Mouse (Mus musculus): ENCODE data around the gene Grk2.
"Not testable (repeated sequence)": the region's sequence is repeated elsewhere in the genome, so short reads cannot be mapped to it uniquely, and the experiment has no call there.

The Grk2 gene

DNA sequence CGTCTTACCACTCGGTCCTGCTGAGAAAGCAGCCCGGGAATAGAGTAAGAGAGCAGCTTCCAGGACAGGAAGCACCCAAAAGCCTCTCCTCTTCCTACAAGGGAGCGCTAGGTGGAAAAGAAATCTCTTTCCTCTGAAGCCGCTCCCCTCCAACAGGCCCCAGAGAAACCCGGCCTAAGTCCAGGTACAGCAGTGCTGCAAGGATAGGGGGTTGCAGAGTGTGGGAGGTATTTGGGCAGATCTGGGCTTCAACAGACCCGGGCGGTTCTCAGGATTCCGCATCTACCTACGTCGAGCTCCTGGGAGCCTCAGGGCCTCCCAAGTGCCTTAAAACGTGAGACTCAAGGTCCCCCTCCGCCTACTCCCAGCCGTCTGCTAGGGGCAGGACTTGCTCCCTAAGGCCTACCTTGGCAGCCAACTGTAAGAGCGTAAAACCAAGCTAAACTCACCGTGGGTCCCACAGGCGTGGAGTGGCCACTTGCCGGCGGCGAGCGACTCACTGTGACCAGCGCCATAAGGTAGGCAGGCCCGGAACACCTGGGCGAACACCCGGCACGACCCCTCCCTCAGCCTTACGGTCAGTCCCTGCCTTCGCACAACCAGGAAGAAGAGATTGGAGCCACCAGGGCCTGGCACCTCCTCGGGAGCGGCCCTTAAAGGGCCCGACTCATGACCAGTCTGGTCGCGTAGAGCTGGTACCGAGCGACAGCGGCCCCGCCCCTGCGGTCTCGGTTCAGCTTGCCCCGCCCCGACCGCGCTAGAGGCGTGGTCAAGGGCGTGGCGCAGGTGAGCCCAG is 37.3 kb downstream of the Grk2 start, which contains the start of gene Ssh3:
Gene Ssh3, minus strand, starts transcription at position 615 of the 796 bp plus-strand sequence.
- DNase-seq = peak; percentile 84 to 91

DNA sequence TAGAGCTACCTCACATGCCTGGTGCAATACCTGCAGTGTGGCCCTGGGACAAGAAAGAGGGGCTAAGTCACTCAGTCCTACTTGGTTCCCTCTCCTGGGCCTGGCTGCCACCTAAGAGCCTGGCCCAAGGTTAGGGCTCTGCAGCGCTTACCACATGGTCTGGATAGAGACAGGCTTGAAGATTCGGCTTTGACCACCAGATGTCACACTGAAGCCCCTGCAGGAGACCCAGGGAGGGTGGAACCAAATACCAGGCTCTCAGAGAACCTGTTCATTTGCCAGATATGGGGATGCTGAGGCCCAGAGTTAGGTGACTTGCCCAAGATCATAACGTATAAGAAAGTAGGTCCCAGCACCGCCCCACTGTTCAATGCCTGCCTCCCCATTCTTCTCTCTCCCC is 40.1 kb downstream of the Grk2 start:
- no peak for DNase-seq

DNA sequence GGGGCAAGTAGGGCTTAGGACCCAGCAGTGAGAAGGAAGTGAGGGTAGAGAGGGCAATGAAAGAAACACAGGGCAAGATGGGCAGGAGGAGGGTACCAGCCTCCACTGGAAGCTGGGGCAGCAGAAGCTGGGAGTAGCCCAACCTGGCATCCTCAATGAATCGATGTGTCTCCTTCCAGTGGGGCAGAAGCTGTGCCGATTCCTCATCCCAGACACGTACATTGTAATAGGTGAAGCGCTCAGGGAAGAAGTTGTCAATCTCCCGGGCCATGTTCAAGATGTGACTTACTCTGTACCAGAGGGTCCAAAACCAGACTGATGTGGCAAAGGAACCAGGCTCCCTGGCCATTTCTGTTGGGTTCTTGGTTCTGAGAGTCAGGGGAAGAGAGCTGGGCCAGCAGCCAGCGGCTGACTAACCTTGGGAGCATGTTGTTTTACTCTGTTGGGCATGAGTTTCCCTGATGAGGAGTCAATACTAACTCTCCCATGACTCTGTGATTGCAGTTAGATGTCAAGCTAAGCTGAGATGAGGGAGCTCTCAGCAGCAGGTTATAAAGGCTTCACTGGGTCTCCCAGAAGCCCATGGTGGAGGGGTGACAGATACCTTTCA is 41.7 kb downstream of the Grk2 start:
- no peak for DNase-seq

DNA sequence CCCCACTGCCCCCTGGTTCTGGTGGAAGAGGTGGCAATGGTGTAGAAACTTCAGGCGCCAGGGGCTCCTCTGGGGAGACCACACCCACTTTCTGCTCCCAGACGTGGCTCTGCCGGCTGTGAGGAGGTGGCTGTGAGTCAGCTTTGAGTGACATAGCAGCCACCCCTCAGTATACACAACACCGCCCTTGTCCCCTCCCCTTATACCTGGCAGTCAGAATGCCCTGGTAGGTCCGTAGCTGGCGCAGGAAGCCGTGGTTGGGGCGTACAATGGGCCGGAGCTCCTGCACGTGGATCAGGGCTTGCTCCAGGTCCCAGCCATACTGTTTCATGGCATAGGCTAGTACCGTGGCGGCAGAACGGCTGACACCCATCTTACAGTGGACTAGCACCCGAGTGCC is 42.3 kb downstream of the Grk2 start:
- no peak for DNase-seq

DNA sequence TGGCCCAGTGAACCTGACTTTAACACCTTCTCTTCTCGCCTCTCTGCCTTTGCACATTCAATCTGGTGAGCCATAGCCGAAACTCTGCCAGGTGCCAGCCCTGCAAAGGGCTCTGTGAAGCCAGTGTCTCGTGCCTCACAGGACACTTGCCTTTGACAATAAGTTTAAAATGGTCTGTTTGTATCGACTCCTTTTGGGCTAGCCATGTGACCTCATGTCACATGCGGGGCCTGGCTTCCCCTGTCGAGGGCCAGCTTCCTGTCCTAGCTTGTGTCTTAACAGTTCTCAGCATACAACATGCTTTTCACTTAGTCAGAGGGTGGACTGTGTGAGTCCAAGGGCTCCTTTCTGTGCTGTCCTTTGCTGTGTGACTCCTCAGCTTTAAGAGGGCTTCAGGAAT is 43.3 kb downstream of the Grk2 start:
- DNase-seq = no peak

DNA sequence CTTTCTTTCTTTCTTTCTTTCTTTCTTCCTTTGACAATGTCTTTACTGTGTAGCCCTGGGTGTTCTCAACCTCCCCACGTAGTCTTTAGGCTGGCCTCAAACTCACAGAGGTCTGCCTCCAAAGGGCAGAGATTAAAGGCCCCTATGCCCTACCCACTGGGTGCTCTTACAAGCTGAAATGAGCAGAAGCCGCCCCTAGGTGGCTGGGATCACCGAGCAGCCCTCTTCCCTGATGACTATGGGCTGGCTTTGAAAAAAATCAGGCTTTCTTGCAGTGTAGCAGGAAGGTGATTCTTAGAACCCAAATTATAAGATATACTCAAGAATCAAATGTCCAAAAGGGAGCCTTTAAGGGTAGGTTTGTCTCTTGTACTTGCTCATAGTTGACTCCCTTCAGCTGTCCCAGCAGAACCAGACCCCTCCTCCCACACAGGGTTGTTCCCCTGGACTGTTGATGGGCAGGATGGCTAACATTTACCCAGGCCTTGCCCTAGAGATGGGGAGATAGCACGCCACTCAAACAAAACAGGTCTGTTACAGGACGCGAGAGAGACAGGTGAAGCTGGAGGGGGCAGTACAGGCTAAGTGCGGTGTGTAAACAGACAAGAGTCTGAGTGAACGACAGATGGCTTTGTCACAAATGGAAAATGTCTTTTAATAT is 44.9 kb downstream of the Grk2 start:
- peak; percentile 33 to 57 for DNase-seq

DNA sequence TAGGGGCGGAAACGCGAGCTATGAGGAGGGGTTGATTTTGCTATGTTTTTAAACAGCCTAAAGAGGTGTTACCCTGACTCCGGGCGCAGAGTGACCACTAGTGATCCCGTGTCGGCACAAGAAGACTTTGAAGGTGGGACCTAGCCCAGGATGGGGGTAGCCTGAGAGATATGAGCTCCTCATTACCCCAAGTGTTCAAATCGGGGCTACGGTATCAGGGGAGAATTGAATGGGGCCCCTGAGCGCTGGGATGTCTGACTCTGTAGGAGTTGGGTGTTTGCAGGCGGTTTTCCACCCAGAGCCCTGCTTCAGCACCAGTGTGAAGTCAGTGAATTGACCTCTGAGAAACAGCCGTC is 48.1 kb downstream of the Grk2 start:
- no peak for DNase-seq

DNA sequence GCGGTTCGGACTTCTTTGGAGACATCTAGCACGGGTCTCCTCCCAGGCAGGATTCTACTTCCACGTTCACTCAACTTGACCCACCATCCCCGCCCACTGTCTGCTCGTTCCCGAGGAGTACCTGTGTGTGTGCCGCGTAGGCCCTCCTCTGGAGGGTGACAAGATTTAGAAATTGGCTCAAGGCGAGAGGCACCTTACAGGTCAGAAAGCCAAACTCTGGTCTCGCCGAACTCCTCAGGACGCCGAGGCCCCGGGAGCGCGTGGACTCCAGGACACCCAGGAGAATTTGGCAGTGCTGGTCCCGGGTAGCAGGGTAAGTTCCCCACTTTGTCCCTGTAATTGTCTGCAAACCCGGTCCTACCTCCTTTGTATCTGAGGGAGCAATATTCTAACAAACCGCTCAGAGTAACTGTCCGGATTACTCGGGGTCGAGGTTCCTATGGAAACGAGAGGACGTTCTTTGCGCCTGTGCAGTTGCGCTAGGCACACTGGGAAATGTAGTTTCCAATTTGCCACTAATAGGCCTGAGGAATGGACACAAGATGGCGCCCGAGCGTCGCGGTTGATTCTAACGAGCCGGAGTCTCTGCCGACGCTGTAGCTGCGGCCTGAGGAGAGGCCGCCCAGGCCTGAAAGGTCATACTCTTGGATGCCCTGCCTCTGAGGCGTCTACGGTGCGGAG is 48.7 kb downstream of the Grk2 start:
- DNase-seq = peak; percentile 96 to 97

DNA sequence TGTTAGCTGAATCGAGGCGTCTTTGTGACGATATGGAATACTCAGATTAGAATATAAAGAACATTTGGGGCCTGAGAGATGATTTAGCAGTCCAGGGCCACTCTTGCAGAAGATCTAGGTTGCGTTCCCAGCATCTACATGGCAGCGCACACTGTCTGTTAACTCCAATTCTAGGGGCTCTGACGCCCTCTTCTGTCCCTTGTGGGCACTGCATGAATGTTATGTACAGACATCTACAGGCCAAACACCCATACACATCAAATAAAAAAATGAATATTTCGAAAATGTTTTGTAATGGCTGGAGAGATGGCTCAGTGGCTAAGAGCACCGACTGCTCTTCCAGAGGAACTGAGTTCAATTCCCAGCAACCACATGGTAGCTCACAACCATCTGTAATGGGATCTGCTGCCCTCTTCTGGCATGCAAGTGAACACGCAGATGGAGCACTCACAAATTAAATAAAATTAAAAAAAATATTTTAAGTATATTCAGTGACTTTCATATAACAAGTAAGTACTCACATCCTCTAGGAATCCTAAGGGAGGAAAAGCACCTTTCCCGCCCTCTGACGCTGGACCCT is 50.3 kb downstream of the Grk2 start:
- peak in 1 of 2 experiments; percentile 17 for DNase-seq

DNA sequence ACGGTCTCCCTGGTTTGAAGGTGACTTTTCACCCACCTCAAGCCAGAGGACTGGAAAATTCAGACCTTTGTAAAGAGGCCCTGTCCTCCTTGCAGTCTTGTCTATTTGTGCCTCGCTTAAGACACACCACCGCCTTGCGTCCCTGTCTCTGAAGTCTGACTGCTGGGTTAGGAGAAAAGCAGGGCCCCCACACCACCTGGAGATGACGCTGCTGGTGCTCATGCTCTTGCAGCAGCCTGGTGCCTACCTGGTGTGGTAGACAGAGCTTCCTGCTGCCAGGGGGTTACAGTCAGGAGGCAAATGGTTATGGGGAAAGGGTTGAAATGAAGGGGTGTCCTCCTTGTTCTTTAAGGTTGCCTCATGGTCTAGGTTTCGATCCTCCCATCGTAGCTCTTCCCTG is 51.8 kb downstream of the Grk2 start:
- DNase-seq = no peak

DNA sequence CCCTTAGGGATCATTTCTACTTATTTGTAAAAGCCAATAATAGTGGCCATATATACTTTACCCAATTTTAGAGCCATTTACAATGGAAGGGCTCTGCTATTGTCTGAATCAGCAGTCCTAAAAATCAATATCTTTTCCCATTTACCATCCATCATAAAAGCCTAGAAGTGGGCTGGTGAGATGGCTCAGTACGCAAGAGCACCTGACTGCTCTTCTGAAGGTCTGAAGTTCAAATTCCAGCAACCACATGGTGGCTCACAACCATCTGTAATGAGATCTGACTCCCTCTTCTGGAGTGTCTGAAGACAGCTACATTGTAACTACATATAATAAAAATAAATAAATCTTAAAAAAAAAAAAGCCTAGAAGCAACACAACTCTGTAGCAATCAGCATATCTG is 57.3 kb downstream of the Grk2 start:
- not testable (repeated sequence) for DNase-seq

DNA sequence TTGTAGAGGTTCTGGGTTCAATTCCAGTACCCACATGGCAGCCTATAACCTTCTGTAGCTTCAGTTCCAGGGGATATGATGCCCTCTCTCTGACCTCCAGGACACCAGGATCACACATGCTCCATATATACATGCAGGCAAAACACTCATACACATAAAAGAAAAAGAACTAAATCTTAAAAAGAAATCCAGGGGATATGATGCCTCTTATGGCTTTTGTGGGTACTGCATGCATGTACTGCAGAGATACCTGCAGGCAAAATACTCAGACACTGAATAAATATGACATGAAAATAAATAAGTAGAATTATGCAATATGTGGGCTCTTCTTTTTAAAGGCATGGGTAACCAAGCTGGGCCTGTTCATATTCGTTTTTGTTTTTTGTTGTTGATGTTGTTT is 59.0 kb downstream of the Grk2 start:
- no peak for DNase-seq

DNA sequence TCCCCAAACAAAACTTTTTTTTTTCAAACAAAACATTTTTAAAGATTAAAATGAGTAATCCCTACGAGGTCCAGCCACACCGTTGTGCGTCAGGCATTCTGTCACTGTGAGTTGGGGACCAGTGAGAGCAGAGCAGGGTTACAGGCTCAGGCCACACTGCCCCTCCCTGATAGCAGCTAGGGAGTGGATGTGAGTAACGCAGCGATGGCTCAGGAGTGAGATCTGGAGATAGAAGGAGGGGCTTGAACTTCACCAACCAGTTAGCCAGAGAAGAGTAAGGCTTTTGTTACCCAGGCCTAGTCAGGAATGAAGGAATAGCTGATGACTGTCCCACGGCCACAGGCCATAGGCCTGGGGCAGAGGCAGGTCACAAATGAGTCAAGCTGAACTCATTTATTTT is 61.2 kb downstream of the Grk2 start:
- DNase-seq = no peak

DNA sequence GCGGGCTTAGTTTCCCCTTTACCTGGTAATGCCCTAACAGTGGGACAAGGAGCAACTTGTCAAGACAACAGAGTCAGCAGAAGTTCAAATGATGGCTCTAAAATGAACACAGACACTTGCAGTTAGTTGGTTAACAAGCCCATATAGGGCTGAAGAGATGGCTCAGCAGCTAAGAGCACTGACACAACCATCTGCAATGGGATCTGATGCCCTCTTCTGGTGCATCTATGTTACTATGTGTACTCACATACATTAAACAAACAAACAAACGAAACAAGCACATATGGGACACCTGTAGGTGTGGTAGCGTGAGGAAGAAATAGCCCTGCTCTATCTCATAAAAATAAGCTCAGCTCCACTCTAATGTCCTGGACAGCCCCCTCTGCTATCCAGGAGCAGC is 63.6 kb downstream of the Grk2 start:
- no peak for DNase-seq

DNA sequence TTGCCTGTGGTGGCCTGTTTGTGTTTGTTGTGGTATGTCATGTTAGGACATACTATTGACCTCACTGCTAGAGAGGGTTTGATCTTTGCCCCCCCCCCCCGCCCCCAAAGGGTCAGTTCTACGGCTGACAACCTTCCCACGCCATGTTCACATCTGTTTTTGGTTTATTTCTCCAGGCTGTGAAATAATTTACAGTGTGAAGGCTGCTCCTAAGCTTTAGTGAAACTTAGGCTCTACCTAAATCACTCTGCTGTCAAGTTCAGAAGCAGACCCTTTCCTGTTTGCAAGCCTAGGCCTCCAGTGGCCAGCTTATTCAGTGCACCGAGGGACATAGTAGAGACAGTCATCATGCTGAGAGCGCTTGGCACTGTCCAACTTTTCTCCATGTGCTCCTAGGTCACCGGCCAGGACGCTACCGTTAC is 65.8 kb downstream of the Grk2 start:
- peak in 1 of 2 experiments; percentile 26 for DNase-seq

Measured in kidney, postnatal 4 days (tissue).